Mouse (Mus musculus): ENCODE data around the gene Zcchc7. TPM values are rescaled to one million over a fixed set of nuclear protein-coding genes. Genes with fewer than 3 reads are reported as not detected.
"Not testable (repeated sequence)": the region's sequence is repeated elsewhere in the genome, so short reads cannot be mapped to it uniquely, and the experiment has no call there.

The Zcchc7 gene
- polyA plus RNA-seq, 1 experiment from 2014 or later = 24.3 TPM

DNA sequence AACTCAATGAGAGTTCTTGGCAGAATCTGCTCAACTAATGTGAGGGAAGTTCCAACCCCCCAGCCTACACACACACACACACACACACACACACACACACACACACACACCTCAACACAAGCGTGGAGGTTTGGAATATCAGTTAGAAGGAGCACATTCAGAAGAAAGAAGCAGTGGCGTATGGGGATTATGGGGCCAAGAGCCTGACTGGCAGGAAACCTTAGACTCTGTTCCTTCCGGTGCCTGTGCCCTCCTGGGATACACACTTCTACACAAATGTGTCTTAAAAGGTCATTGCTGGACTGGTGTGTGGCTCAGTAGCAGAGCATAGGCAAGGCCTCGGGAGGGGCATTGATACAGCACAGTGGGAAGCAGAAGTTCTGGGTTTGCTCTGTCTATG, 34.4 kb upstream of the Zcchc7 start:
- no peaks in the 10 kb centered on the region for H3K9me3 ChIP-seq (ENCODE audit: control insufficient read depth, low read length)
- no peak overlapping the region for H3K27ac ChIP-seq (ENCODE audit: low read depth, low read length)
- no peak overlapping the region for H3K4me2 ChIP-seq (ENCODE audit: low read depth, low read length, severe bottlenecking)
- 81% methylated on average over 4 of the region's 4 CpGs for WGBS
- peaks cover 20% of the 10 kb centered on the region for H3K27me3 ChIP-seq (ENCODE audit: control insufficient read depth, insufficient read depth, low read length)
- no peak for DNase-seq (ENCODE audit: low spot score)
- H3K36me3 ChIP-seq (ENCODE audit: control insufficient read depth, insufficient read depth, low read length) = no peaks in the 10 kb centered on the region
- H3K4me3 ChIP-seq (ENCODE audit: low read depth, low read length) = no peak overlapping the region
- peaks cover 5% of the 10 kb centered on the region; the same call in 1 of the 2 replicates for H3K4me1 ChIP-seq (replicated peaks; ENCODE audit: control insufficient read depth, insufficient read depth, low read length)
- H3K9ac ChIP-seq (ENCODE audit: low read length) = no peak overlapping the region
- ATAC-seq (replicated peaks; ENCODE audit: low FRiP score) = no peak

GRCm38 (mm10) chr4:44740471-44740870, 15.2 kb upstream of the Zcchc7 start:
- DNase-seq (ENCODE audit: low spot score) (no peak), ATAC-seq (replicated peaks; ENCODE audit: low FRiP score) (no peak)
- no peaks in the 10 kb centered on the region for H3K9me3 ChIP-seq (ENCODE audit: control insufficient read depth, low read length)
- no peaks in the 10 kb centered on the region for H3K36me3 ChIP-seq (ENCODE audit: control insufficient read depth, insufficient read depth, low read length)
- no peaks in the 10 kb centered on the region for H3K4me1 ChIP-seq (replicated peaks; ENCODE audit: control insufficient read depth, insufficient read depth, low read length)
- H3K9ac ChIP-seq (ENCODE audit: low read length) = no peak overlapping the region
- no peak overlapping the region for H3K4me3 ChIP-seq (ENCODE audit: low read depth, low read length)
- H3K27me3 ChIP-seq (ENCODE audit: control insufficient read depth, insufficient read depth, low read length) = no peaks in the 10 kb centered on the region
- 83% methylated on average over 1 of the region's 1 CpGs for WGBS
- no peak overlapping the region for H3K27ac ChIP-seq (ENCODE audit: low read depth, low read length)
- H3K4me2 ChIP-seq (ENCODE audit: low read depth, low read length, severe bottlenecking) = no peak overlapping the region

DNA sequence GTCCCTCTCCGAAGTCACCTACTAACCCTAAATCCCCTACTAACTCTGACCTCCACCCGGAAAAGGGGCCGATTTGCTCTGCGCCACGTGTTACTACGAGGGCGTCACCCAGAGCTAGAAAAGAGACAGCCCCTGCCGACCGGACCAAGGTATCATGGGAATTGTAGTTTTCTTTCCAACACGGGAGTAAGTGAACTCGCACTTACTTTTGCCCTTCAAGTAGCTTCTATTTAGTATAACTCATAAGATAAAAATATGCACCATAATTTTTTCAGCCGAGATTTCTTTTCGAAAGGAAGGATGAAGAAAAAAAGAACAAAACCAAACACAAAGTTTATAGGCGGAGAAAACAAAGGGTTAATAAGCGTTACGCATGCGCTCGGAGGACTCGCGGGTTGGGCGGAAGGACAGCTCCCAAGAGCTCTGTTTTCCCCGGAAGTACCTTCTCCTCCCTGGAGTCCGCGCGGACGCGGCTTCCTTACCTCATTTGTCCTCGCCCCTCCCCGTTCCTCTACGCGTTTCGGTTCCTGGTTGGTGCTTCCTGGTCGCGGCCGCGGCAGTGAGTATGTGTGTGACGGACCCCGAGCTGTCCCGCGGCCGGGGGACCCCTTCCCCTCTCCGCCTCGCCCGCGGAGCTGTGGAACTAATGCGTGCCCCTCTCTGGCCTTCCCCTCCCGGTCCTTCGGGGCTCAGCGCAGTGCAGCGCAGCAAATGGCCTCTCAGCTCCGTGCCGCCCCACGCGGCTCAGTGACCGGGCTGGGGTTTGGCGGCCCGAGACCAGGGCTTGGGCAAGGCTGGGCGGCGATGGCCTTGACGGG, 666 bp downstream of the Zcchc7 start:
- WGBS = under 1% methylated on average over 60 of the region's 60 CpGs
- H3K4me3 ChIP-seq (ENCODE audit: low read depth, low read length) = peak overlapping the region; percentile 90
- no peaks in the 10 kb centered on the region for H3K36me3 ChIP-seq (ENCODE audit: control insufficient read depth, insufficient read depth, low read length)
- peaks cover 3% of the 10 kb centered on the region; the same call in 1 of the 2 replicates for H3K4me1 ChIP-seq (replicated peaks; ENCODE audit: control insufficient read depth, insufficient read depth, low read length)
- H3K9ac ChIP-seq (ENCODE audit: low read length) = peak overlapping the region; percentile 81
- H3K9me3 ChIP-seq (ENCODE audit: control insufficient read depth, low read length) = no peaks in the 10 kb centered on the region
- peak overlapping the region; percentile 79 for H3K27ac ChIP-seq (ENCODE audit: low read depth, low read length)
- no peaks in the 10 kb centered on the region for H3K27me3 ChIP-seq (ENCODE audit: control insufficient read depth, insufficient read depth, low read length)
- DNase-seq (ENCODE audit: low spot score) = peak; percentile 93
- peak overlapping the region; percentile 78 for H3K4me2 ChIP-seq (ENCODE audit: low read depth, low read length, severe bottlenecking)
- ATAC-seq (replicated peaks; ENCODE audit: low FRiP score) = peak; percentile 97

DNA sequence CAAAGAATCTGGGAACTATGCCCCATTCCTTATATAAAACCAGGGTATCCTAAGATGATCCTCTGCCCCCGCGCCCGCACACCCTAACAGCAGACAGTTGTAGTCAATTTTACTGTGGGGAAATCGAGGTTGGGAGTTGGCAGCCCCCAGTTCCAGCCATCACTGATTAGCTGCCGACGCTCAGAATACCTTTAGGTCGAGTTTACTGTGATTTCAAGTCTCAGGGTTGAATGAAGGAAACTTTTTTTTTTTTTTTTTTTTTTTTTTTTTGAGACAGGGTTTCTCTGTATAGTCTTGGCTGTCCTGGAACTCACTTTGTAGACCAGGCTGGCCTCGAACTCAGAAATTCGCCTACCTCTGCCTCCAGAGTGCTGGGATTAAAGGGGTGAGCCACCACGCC, 1.5 kb downstream of the Zcchc7 start:
- H3K4me1 ChIP-seq (replicated peaks; ENCODE audit: control insufficient read depth, insufficient read depth, low read length); ATAC-seq (replicated peaks; ENCODE audit: low FRiP score); H3K9me3 ChIP-seq (ENCODE audit: control insufficient read depth, low read length); H3K36me3 ChIP-seq (ENCODE audit: control insufficient read depth, insufficient read depth, low read length); DNase-seq (ENCODE audit: low spot score); H3K27me3 ChIP-seq (ENCODE audit: control insufficient read depth, insufficient read depth, low read length): not testable (repeated sequence)
- Histone ChIP-seq H3K4me3 (ENCODE audit: low read depth, low read length) (peak overlapping the region; percentile 90), H3K9ac (ENCODE audit: low read length) (peak overlapping the region; percentile 81), H3K4me2 (ENCODE audit: low read depth, low read length, severe bottlenecking) (peak overlapping the region; percentile 78), H3K27ac (ENCODE audit: low read depth, low read length) (peak overlapping the region; percentile 79)
- WGBS = 8% methylated on average over 10 of the region's 10 CpGs

GRCm38 (mm10) chr4:44774890-44775289, 19.2 kb downstream of the Zcchc7 start:
- Histone ChIP-seq H3K27me3 (ENCODE audit: control insufficient read depth, insufficient read depth, low read length) (no peaks in the 10 kb centered on the region), H3K4me2 (ENCODE audit: low read depth, low read length, severe bottlenecking) (no peak overlapping the region), H3K9ac (ENCODE audit: low read length) (no peak overlapping the region), H3K4me1 (replicated peaks; ENCODE audit: control insufficient read depth, insufficient read depth, low read length) (no peaks in the 10 kb centered on the region; the same call in 1 of the 2 replicates), H3K9me3 (ENCODE audit: control insufficient read depth, low read length) (no peaks in the 10 kb centered on the region), H3K27ac (ENCODE audit: low read depth, low read length) (no peak overlapping the region), H3K4me3 (ENCODE audit: low read depth, low read length) (no peak overlapping the region), H3K36me3 (ENCODE audit: control insufficient read depth, insufficient read depth, low read length) (no peaks in the 10 kb centered on the region)
- WGBS = 53% methylated on average over 3 of the region's 3 CpGs
- no peak for DNase-seq (ENCODE audit: low spot score)
- no peak for ATAC-seq (replicated peaks; ENCODE audit: low FRiP score)

GRCm38 (mm10) chr4:44776651-44777050, 21.0 kb downstream of the Zcchc7 start:
- Histone ChIP-seq H3K27ac (ENCODE audit: low read depth, low read length) (no peak overlapping the region), H3K4me1 (replicated peaks; ENCODE audit: control insufficient read depth, insufficient read depth, low read length) (no peaks in the 10 kb centered on the region; the same call in 1 of the 2 replicates), H3K9ac (ENCODE audit: low read length) (no peak overlapping the region), H3K27me3 (ENCODE audit: control insufficient read depth, insufficient read depth, low read length) (no peaks in the 10 kb centered on the region), H3K36me3 (ENCODE audit: control insufficient read depth, insufficient read depth, low read length) (no peaks in the 10 kb centered on the region), H3K4me3 (ENCODE audit: low read depth, low read length) (no peak overlapping the region), H3K9me3 (ENCODE audit: control insufficient read depth, low read length) (no peaks in the 10 kb centered on the region), H3K4me2 (ENCODE audit: low read depth, low read length, severe bottlenecking) (no peak overlapping the region)
- no peak for ATAC-seq (replicated peaks; ENCODE audit: low FRiP score)
- 48% methylated on average over 2 of the region's 2 CpGs for WGBS
- no peak for DNase-seq (ENCODE audit: low spot score)

DNA sequence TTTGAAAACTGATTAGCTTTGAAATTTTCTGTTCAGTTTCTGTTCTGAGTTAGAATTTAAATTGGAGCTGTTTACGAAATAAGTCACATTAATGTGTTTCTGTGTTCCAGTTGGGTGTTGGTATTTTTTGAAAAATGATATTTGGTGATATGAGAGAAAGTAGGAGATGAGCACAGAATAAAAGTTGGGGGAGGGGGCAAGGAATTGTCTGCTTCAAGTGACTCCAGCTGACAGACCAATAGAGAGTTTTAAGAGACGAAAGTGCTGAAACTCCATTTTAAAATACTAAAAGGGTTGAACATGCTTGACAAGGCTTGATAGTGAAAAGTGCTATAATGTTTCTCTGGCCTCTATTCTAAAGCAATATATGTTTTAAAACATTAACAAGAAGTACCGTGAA, 21.4 kb downstream of the Zcchc7 start:
- WGBS = 72% methylated on average over 3 of the region's 3 CpGs
- DNase-seq (ENCODE audit: low spot score) = no peak

DNA sequence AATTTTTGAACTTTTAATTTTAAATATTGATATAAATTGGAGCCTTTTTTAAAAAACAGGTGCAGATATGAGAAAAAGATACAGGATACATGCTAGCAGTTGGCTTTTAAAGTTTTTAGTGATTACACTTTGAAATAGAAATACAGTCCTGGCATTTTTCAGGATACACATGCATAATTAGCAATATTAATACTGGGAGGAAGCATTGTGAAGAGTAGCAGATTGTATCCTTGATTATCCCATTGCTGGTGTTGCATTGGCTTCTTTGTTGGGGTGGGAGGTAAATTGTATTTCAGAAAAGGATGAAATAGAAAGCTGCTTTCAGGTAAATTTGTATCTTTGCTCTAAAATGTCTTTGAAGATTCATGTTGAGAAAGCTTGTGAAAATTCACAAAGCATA, 22.0 kb downstream of the Zcchc7 start:
- Histone ChIP-seq H3K9ac (ENCODE audit: low read length) (no peak overlapping the region), H3K27ac (ENCODE audit: low read depth, low read length) (no peak overlapping the region), H3K36me3 (ENCODE audit: control insufficient read depth, insufficient read depth, low read length) (no peaks in the 10 kb centered on the region), H3K4me1 (replicated peaks; ENCODE audit: control insufficient read depth, insufficient read depth, low read length) (no peaks in the 10 kb centered on the region; the same call in 1 of the 2 replicates), H3K4me2 (ENCODE audit: low read depth, low read length, severe bottlenecking) (no peak overlapping the region), H3K9me3 (ENCODE audit: control insufficient read depth, low read length) (no peaks in the 10 kb centered on the region), H3K4me3 (ENCODE audit: low read depth, low read length) (no peak overlapping the region), H3K27me3 (ENCODE audit: control insufficient read depth, insufficient read depth, low read length) (no peaks in the 10 kb centered on the region)
- no peak for DNase-seq (ENCODE audit: low spot score)
- ATAC-seq (replicated peaks; ENCODE audit: low FRiP score) = no peak

More for the DNA sequence above, 21.4 kb downstream of the Zcchc7 start:
- no peaks in the 10 kb centered on the region for H3K36me3 ChIP-seq (ENCODE audit: control insufficient read depth, insufficient read depth, low read length)
- H3K9ac ChIP-seq (ENCODE audit: low read length) = no peak overlapping the region
- H3K4me3 ChIP-seq (ENCODE audit: low read depth, low read length) = no peak overlapping the region
- H3K4me2 ChIP-seq (ENCODE audit: low read depth, low read length, severe bottlenecking) = no peak overlapping the region
- no peaks in the 10 kb centered on the region for H3K9me3 ChIP-seq (ENCODE audit: control insufficient read depth, low read length)
- no peaks in the 10 kb centered on the region; the same call in 1 of the 2 replicates for H3K4me1 ChIP-seq (replicated peaks; ENCODE audit: control insufficient read depth, insufficient read depth, low read length)
- no peaks in the 10 kb centered on the region for H3K27me3 ChIP-seq (ENCODE audit: control insufficient read depth, insufficient read depth, low read length)
- H3K27ac ChIP-seq (ENCODE audit: low read depth, low read length) = no peak overlapping the region
- no peak for ATAC-seq (replicated peaks; ENCODE audit: low FRiP score)

GRCm38 (mm10) chr4:44778316-44778715, 22.6 kb downstream of the Zcchc7 start:
- WGBS = 35% methylated on average over 3 of the region's 3 CpGs
- ATAC-seq (replicated peaks; ENCODE audit: low FRiP score) = no peak
- Histone ChIP-seq H3K4me2 (ENCODE audit: low read depth, low read length, severe bottlenecking) (no peak overlapping the region), H3K27ac (ENCODE audit: low read depth, low read length) (no peak overlapping the region), H3K4me1 (replicated peaks; ENCODE audit: control insufficient read depth, insufficient read depth, low read length) (no peaks in the 10 kb centered on the region; the same call in 1 of the 2 replicates), H3K4me3 (ENCODE audit: low read depth, low read length) (no peak overlapping the region), H3K27me3 (ENCODE audit: control insufficient read depth, insufficient read depth, low read length) (no peaks in the 10 kb centered on the region), H3K9me3 (ENCODE audit: control insufficient read depth, low read length) (no peaks in the 10 kb centered on the region), H3K36me3 (ENCODE audit: control insufficient read depth, insufficient read depth, low read length) (no peaks in the 10 kb centered on the region), H3K9ac (ENCODE audit: low read length) (no peak overlapping the region)
- peak; percentile 50 for DNase-seq (ENCODE audit: low spot score)
